Mouse (Mus musculus) cerebellum, adult 8-10 months (tissue): Measurements from ENCODE around the gene Gm28047.
"Not testable (repeated sequence)": the region's sequence is repeated elsewhere in the genome, so short reads cannot be mapped to it uniquely, and the experiment has no call there.

ENCODE experiments used
- DNase-seq: peaks from one replicate; pipeline ENCODE4 v3.0.0; 2022

Gene Gm28047

DNA sequence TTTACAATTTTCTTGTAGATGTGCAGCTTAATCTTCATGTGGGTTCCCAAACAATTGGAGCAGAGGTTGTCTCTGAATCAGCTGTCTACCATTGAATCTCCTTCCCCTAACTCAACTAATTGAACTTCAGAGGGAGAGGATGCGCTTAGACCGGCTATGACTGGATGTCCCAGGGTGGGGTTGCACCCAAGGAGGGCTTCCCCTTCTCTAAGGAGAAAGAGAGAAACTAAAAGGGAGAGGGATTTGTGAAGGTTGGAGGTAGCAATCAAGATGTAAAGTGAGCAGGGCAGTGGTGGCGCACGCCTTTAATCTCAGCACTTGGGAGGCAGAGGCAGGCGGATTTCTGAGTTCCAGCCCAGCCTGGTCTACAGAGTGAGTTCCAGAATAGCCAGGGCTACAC lies 5.4 kb downstream of the Gm28047 start:
- no peak for DNase-seq

GRCm38 (mm10) chr15:102617654-102618053 lies 7.2 kb downstream of the Gm28047 start:
- no peak for DNase-seq

DNA sequence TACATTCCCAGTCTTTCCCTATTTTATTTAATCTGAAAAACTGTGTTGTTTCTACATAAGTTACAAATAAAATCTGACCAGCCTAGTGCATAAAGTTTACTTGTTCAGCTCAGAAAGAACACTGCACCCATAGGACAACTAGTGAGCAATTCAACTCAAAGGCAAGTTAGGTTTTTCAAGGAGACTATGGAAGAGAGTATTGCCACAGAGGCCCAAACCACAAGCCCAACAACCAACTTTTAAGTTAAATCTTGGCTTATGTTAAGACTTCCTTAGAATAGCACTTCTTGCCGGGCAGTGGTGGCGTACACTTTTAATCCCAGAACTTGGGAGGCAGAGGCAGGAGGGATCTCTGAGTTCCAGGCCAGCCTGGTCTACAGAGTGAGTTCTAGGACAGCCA lies 8.7 kb downstream of the Gm28047 start:
- DNase-seq, result no peak

DNA sequence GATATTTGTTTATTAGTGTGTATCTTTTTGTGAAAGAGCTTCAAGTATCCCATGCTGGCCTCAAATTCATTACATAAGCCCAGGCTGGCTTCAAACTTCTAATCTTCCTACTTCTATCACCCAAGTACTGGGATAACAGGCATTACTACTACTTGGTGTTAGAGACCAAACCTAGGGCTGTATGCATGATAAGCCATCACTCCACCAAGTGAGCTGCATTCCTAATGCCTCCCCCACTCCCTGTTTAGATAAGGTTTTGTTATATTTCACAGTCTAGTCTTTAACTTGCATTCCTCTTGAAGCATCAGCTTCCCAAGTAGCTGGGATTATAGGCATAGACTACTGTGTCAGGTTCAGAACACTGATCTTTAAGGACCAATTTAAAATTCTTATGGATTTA lies 10.6 kb downstream of the Gm28047 start:
- DNase-seq, result no peak

DNA sequence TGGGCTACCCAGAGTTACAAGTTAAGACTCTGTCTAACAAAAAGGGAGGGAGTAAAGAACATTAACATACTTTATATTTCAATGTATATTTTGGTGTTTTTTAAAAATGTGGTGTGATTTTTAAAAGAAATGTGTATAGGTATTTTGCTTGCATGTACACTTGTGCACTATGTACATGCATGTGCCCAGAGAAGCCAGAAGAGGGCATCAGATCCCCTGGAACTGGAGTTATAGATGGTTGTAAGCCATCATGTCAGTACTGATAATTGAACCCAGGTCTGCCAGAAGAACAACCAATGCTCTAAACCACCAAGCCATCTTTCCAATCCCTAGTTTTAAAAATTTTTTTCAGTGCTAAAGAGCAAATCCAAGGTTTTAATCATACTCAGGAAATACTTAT lies 11.9 kb downstream of the Gm28047 start:
- no peak for DNase-seq

DNA sequence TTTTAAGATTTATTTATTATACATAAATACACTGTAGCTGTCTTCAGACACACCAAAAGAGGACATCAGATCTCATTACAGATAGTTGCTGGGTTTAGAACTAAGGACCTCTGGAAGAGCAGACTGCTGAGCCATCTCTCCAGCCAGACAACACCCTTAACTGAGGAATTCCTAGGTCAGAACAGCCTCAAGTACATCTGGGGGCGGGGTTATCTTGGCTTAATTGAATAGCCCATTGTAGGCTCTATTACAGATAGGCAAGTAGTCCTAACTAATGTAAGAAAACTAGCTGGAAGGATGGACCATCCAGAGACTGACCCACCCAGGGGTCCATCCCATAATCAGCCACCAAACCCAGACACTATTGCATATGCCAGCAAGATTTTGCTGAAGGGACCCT lies 16.3 kb downstream of the Gm28047 start:
- DNase-seq, result not testable (repeated sequence)

DNA sequence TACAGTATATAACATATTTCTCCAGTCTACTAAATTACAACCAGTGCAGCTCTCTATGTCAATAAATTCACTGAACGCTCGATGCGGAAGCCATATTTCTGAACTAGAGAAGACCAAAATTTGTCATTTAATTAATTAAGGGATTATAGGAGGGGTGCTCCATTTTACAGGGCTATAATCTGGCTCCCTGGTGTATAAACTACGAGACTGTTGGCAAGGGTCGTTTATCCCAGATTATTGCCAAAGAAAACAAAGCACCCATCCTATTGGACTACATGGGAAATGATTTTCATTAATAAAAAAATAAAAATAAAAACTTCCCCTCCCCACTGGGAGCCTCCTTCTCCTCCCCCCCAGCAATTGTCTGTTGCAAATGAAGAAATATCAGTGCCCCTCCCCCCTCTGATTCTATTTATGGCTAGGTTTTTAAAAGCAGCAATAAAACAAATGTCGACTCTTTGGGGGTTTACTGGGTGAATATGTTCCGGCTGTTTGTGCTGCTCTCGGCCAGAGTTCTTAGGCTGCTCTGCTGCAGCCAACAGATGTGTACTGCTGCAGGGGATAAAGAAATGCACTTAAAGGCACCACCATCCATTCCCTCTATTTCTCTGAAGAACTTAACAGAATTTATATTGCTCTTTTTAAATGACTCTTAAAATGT lies 30.7 kb downstream of the Gm28047 start:
- DNase-seq, result no peak

DNA sequence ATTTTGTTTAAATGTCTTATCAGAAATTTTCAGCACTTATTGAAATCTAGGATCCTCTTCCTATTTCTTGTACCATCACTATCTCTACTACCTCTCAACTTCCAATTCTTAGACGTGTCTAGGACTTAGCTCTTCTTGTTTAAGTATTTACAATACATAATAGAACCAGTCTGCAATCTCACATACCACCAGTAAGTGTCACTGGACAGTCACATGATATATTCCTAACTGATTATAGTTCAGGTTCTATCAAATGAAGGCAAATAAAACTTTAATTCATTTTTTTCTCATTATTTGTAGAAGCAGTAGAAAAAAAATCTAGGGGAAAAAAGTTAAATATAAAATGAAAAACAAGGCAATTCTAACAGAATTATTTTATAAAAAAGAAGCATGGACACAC lies 32.2 kb downstream of the Gm28047 start:
- no peak for DNase-seq

DNA sequence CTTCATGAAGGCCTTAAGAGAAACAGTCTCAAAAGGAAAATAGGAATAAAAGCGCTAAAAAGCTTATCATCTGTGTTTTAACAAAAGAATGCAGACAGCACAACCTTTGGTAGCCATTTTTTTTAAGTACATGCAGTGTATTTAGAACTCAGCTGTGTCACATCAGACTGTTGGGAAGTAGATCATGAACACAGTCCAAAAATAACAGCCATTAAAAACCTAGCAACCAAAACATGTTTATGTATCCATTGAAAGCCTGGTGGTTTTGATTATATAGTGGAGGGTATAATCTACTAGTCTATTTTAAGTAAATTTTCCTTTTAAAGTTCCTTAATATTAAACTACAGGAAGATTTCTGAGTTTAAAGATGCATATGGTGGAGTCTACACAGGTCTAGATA lies 34.3 kb downstream of the Gm28047 start:
- DNase-seq, result no peak

- no peak for DNase-seq
Measured at GRCm38 (mm10) chr15:102589826-102590225, 35.0 kb downstream of the Gm28047 start.

- DNase-seq, result no peak
Measured at GRCm38 (mm10) chr15:102585501-102585900, 39.4 kb downstream of the Gm28047 start.

- DNase-seq, result peak; percentile 52
Measured at GRCm38 (mm10) chr15:102583708-102584383, 41.0 kb downstream of the Gm28047 start.

DNA sequence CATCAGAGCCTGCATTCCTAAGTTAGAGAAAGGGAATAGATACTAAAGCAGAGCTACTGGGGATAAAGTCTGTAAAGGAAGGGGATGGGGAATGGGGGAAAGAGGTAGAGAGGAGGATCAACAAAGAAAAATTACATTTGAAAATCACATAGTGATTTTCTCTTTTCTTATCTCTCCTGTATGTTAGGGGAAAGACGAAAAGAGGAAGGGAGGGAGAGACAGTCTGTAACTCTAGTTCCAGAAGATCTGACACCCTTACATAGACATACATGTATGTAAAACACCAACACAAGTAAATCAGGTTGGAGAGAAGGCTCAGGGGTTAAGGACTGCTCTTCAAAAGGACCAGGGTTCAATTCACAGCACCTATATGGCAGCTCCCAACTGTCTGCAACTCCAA lies 43.7 kb downstream of the Gm28047 start:
- DNase-seq, result no peak

DNA sequence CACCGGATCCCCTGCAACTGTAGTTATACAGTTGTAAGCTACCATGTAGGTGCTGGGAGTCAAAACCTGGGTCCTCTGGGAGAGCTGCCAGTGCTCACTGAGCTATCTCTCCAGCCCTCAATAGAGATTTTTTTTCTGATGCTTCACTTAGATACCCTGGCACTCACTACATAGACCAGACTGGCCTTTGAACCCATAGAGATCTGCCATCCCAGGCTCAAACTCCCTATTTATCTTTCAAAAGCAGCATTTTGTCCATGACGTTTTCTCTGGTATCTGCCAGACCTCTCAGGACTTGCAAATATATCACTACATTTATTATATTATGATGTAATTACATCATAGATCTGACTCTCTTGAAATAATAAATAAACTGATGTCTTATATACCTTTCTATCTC lies 46.5 kb downstream of the Gm28047 start:
- no peak for DNase-seq

DNA sequence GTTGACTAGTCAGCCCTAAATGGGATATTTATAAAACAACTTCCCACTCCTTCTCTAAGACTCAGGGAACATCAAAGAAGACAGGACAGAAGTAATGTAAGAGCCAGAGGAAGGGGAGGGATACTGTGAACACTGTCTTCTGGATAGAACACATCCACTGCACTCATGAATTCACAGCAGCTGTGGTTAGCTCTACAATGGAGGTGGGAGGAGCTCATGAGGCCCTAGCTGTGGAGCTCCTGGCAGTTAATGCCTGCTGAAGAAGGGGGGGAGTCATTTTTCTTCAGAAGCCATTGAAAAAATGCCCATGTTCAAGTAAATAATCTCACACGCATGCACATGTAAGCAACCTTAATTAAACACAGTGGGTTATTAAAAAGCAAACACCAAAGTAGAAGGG lies 47.9 kb downstream of the Gm28047 start:
- no peak for DNase-seq

DNA sequence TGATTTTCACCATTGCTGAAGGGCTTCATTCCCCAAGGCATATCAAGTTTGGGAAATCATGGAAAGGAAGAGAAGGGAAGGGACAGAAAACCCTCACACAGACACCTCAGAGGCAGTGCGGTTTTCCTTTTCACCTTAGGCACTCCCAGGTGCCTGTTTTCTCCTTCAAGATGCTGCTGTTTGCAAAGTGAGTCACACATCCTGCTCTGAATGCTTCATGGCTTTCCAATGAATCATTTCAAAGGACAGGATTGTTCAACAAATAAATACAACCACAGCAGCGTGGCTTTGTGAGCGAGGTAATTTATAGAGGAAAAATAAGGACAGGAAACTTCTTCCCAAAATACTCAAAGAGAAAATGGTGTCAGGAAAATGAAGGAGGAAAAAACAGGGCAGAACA lies 52.8 kb downstream of the Gm28047 start:
- DNase-seq, result no peak

DNA sequence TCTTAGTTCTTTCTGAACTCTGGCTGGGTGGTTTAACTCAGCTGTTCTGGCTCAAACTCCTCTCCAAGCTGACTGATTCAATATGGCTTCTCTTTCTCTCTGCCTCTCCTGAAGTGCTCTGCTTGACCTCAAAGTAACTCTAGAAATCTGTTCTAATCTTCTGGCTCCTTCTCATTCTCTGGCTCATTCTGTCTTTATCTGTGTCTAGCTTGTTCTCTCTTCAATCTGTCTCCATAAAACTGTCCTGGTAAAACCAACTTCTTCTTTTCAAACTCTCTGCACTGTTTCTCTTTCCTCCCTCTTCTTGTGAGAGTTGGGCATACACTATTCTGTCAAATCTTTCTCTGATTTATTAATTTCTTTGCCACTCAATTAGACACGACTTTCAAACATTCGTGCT lies 57.0 kb downstream of the Gm28047 start:
- DNase-seq, result no peak

DNA sequence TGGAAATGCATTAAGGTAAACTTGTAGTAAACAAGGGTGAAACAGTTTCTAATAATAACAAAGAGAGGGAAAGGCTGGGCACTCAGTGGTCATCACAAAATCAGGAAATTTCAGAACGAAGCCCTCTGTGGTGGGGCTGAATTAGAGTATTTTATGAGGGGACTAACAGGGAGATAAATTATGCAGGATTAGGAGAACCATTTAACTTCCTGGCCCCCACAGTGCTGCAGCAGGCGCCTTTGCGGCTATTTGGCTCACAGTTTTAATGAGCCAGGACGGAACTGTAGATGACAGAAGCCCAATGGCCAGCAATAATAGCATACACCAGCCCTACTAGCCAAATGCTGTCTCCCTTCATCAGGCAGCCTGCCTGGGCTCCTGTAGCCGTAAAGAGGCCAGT lies 61.2 kb downstream of the Gm28047 start:
- DNase-seq, result no peak

GRCm38 (mm10) chr15:102563061-102563460 lies 61.8 kb downstream of the Gm28047 start:
- DNase-seq, result no peak

GRCm38 (mm10) chr15:102562491-102562890 lies 62.4 kb downstream of the Gm28047 start:
- DNase-seq, result no peak

DNA sequence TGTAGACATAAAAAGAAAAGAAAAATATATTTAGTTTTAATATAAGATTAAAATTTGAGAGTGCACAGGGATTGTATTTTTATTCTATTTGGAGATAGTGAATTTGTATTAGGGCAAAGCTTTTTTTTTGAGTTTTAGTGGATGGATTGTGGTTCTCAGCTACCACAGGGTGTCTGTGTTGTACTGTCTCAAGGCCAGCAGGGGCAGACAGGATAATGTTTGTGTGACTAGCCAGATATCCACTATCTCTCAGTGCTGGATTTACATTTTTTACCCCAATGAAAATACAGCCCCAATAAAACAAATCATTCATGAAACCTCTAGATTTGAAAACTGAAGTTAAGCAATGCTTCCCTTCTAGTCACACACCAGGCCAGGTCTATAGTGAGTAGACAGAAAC lies 67.3 kb downstream of the Gm28047 start:
- DNase-seq, result no peak

GRCm38 (mm10) chr15:102555581-102555980 lies 69.3 kb downstream of the Gm28047 start:
- DNase-seq, result no peak

- no peak for DNase-seq
Measured at GRCm38 (mm10) chr15:102552599-102552998, 72.3 kb downstream of the Gm28047 start.

DNA sequence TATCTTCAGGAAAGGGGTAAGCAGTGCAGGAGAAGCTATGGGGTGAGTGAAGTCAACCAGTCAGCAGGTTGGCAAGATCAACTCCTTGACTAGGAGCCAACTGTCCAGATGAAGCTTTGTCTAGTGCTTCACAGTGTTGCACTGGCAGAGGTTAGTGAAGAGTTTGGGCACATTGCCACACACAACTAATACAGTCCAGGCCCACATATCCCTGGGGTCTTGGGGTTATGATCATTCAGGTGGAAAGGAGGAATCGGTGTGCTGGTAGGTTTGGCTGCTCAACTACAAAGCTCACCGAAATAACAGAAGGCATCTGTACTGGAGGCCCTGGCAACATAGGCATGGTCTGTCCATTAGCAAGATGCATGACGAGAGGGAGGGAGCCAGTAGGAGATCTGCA lies 77.4 kb downstream of the Gm28047 start:
- peak; percentile 93 for DNase-seq
